In genomic region chr4:115939295-115940102, GRCm38 (mm10) we compare ENCODE assay signal across 8 mouse cellular contexts. TPM values are rescaled to one million over a fixed set of nuclear protein-coding genes. Genes with fewer than 3 reads are reported as not detected.
DNase-seq lines count a peak whose midpoint lies in the region; ATAC-seq and TF ChIP-seq lines count a peak whose summit lies in the region.

Gene Dmbx1, minus strand, starts transcription at chr4:115939926.

- peak; percentile 44 for DNase-seq in adrenal gland, postnatal 14 days
- no peak for DNase-seq in adrenal gland, postnatal 4 days (ENCODE audit: low spot score in 2 of 2)
- DNase-seq in kidney, postnatal 0 days (ENCODE audit: low spot score): no peak
- peak; percentile 24 to 52 for DNase-seq in lung, postnatal 4 days
- DNase-seq in layer of hippocampus, adult 9-11 months: no peak
- no peak for DNase-seq in MN1 (ENCODE audit: low spot score)

- peak within 1 kb of the TSS; percentile 59 for H3K4me2 ChIP-seq in forebrain, embryonic 12.5 days
- H3K4me2 ChIP-seq in kidney, postnatal 0 days (ENCODE audit: low read length): peak within 1 kb of the TSS; percentile 39

- peak; percentile 55; the same call in 1 of the 2 replicates for ATAC-seq in forebrain, embryonic 12.5 days (ENCODE audit: low FRiP score)
- ATAC-seq in kidney, postnatal 0 days (replicated peaks; ENCODE audit: low FRiP score, low read depth): no peak

- under 1% methylated on average over 71 of the region's 71 CpGs for WGBS in forebrain, embryonic 12.5 days
- 3% methylated on average over 71 of the region's 71 CpGs for WGBS in kidney, postnatal 0 days

- no peak within 1 kb of the TSS for H3K27ac ChIP-seq in ES-Bruce4 (ENCODE audit: insufficient read depth, low read length)
- no peak within 1 kb of the TSS for H3K27ac ChIP-seq in forebrain, embryonic 12.5 days
- H3K27ac ChIP-seq in kidney, postnatal 0 days: no peak within 1 kb of the TSS

- H3K4me3 ChIP-seq in ES-Bruce4 (ENCODE audit: low read depth, low read length): peak within 1 kb of the TSS; percentile 45
- peak within 1 kb of the TSS; percentile 40 for H3K4me3 ChIP-seq in forebrain, embryonic 12.5 days (replicated peaks)
- peak within 1 kb of the TSS; percentile 15; the same call in 1 of the 2 replicates for H3K4me3 ChIP-seq in kidney, postnatal 0 days (replicated peaks; ENCODE audit: low read depth, low read length)

- H3K27me3 ChIP-seq in ES-Bruce4 (ENCODE audit: control insufficient read depth, insufficient read depth, low read length, poor library complexity, severe bottlenecking): peaks cover 26% of the 10 kb centered on the region
- peaks cover 100% of the 10 kb centered on the region for H3K27me3 ChIP-seq in forebrain, embryonic 12.5 days
- H3K27me3 ChIP-seq in kidney, postnatal 0 days (ENCODE audit: insufficient read depth, low read length): peaks cover 92% of the 10 kb centered on the region

- no peaks in the 10 kb centered on the region for H3K36me3 ChIP-seq in ES-Bruce4 (ENCODE audit: control insufficient read depth, insufficient read depth, low read length, poor library complexity, severe bottlenecking)
- H3K36me3 ChIP-seq in forebrain, embryonic 12.5 days (replicated peaks): no peaks in the 10 kb centered on the region
- no peaks in the 10 kb centered on the region for H3K36me3 ChIP-seq in kidney, postnatal 0 days (ENCODE audit: insufficient read depth, low read length)

- TF ChIP-seq CTCF in ES-Bruce4 (IDR thresholded peaks at IDR 0.05; ENCODE audit: low read depth, low read length): no peak
- TF ChIP-seq CTCF in kidney, postnatal 0 days (IDR thresholded peaks at IDR 0.05; ENCODE audit: low read depth): no peak

- no peaks in the 10 kb centered on the region for H3K9me3 ChIP-seq in ES-Bruce4 (replicated peaks; ENCODE audit: control insufficient read depth, insufficient read depth, low read length, poor library complexity, severe bottlenecking)
- no peaks in the 10 kb centered on the region for H3K9me3 ChIP-seq in forebrain, embryonic 12.5 days
- no peaks in the 10 kb centered on the region for H3K9me3 ChIP-seq in kidney, postnatal 0 days (replicated peaks; ENCODE audit: low read length)

- H3K4me1 ChIP-seq in ES-Bruce4 (ENCODE audit: control insufficient read depth, insufficient read depth, low read length): no peaks in the 10 kb centered on the region
- H3K4me1 ChIP-seq in forebrain, embryonic 12.5 days: peaks cover 63% of the 10 kb centered on the region
- peaks cover 3% of the 10 kb centered on the region for H3K4me1 ChIP-seq in kidney, postnatal 0 days (replicated peaks; ENCODE audit: insufficient read depth, low read length)

- TF ChIP-seq EP300 in ES-Bruce4 (IDR thresholded peaks at IDR 0.05; ENCODE audit: insufficient read depth, low read depth, low read length): no peak

- H3K9ac ChIP-seq in ES-Bruce4 (ENCODE audit: low read depth, poor library complexity, severe bottlenecking): peak within 1 kb of the TSS; percentile 46
- peak within 1 kb of the TSS; percentile 36 for H3K9ac ChIP-seq in forebrain, embryonic 12.5 days
- H3K9ac ChIP-seq in kidney, postnatal 0 days (ENCODE audit: low read depth, low read length): no peak within 1 kb of the TSS

- TF ChIP-seq POLR2A in ES-Bruce4 (IDR thresholded peaks at IDR 0.05; ENCODE audit: insufficient read depth, low read length): no peak

RNA-seq across cellular contexts. Expression of gene Dmbx1, which starts in this region (rescaled TPM):
- total RNA-seq in adrenal gland, postnatal 14 days (2021): not detected in 2 replicates
- total RNA-seq in adrenal gland, postnatal 4 days (2021): not detected
- 0.70 and 0.88 TPM in 2 replicates for polyA plus RNA-seq in ES-Bruce4 (2011; ENCODE audit: insufficient read depth, insufficient read length, low read depth, missing spikeins)
- 0.51 and 0.87 TPM in 2 replicates for polyA plus RNA-seq in forebrain, embryonic 12.5 days (2016; fragmentation: Nextera tagmentation; extraction: Ambion mirVana)
- polyA plus RNA-seq in kidney, postnatal 0 days (2015; fragmentation: Nextera tagmentation; extraction: Ambion mirVana): not detected in 2 replicates

Comparison
In these comparisons a context has a peak if more than half of its experiments do, and no peak if none do; other contexts are left out.
1. Peak in DNase-seq in adrenal gland, postnatal 14 days; RNA of the gene not detected or under 1 TPM.
2. Peak in ATAC-seq, H3K4me3 ChIP-seq, H3K9ac ChIP-seq and H3K4me2 ChIP-seq in forebrain, embryonic 12.5 days; RNA of the gene not detected or under 1 TPM.
3. DNase-seq: peak in lung, postnatal 4 days (2 of 2); none in adrenal gland, postnatal 4 days (0 of 2), kidney, postnatal 0 days (single experiment), layer of hippocampus, adult 9-11 months (single experiment) and MN1 (single experiment).
4. Peak in every context shown above with its lines, with median percentiles within 50 percentile points of each other: H3K4me3 ChIP-seq.